Mouse (Mus musculus) C2C12 (cell line): ENCODE results near the gene Gm4312.
"Not testable (repeated sequence)": the region's sequence is repeated elsewhere in the genome, so short reads cannot be mapped to it uniquely, and the experiment has no call there.

Experiments used
- CEBPB ChIP-seq: IDR thresholded peaks from one replicate; pipeline ENCODE4 v1.6.1; 2011; ENCODE audit warnings: low read depth, mild to moderate bottlenecking, control low read depth, moderate library complexity
- CTCF ChIP-seq: IDR thresholded peaks from one replicate; pipeline ENCODE4 v1.5.1; 2011; ENCODE audit not compliant: control insufficient read depth, insufficient read depth, insufficient read length
- FOSL1 ChIP-seq: IDR thresholded peaks from one replicate; pipeline ENCODE4 v1.8.0; 2011; ENCODE audit warnings: mild to moderate bottlenecking, low read length; ENCODE audit not compliant: poor library complexity, insufficient read depth, severe bottlenecking
- MAX ChIP-seq: IDR thresholded peaks from one replicate; pipeline ENCODE4 v1.6.1; 2011; ENCODE audit warnings: mild to moderate bottlenecking, control low read depth
- MYOG ChIP-seq: IDR thresholded peaks from one replicate; pipeline ENCODE4 v1.6.1; 2011; ENCODE audit not compliant: control insufficient read depth, insufficient read length; ENCODE audit errors: extremely low read depth
- USF1 ChIP-seq: IDR thresholded peaks from one replicate; pipeline ENCODE4 v1.6.1; 2011; ENCODE audit warnings: low read depth, mild to moderate bottlenecking, control low read depth, moderate library complexity

GRCm38 (mm10) chr10:100350793-100351192 lies 31.6 kb downstream of the Gm4312 start, which contains the start of gene Gm4305:
- TF ChIP-seq MAX, CTCF, CEBPB, FOSL1, MYOG, USF1: not testable (repeated sequence)
